Mouse (Mus musculus) lung, postnatal 4 days (tissue): ENCODE measurements around the gene Glis3.

ENCODE experiments used
- DNase-seq, 2 experiments: peaks; one replicate each; pipeline ENCODE4 v3.0.0; 2021

Gene Glis3

DNA sequence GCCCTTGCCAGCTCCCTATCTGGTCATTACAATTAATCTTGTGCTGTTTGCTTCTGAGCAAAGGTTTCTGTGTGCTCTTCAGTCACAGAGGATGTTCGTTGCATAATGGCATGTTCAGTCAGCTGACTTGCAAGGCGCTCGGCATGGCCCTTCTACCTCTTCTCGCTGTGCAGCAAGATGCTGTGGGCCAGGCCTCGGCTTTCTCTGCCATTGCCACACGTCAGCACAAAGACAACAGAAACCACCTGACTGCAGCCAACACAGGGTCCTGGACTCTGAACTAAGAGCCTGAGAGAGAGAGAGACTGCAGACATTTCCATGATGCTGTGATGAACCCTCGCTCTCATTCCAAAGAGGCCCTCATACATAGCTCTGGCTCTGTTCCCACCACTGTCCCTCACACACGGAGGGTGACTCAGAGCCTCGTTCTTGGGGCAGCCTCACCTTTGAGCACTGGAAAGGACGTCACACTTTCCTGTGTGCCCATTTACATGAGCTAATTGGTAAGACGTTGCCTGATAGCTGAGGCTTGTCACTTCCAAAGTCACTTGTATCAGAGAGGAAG, 380.6 kb downstream of the Glis3 start:
- no peak for DNase-seq

DNA sequence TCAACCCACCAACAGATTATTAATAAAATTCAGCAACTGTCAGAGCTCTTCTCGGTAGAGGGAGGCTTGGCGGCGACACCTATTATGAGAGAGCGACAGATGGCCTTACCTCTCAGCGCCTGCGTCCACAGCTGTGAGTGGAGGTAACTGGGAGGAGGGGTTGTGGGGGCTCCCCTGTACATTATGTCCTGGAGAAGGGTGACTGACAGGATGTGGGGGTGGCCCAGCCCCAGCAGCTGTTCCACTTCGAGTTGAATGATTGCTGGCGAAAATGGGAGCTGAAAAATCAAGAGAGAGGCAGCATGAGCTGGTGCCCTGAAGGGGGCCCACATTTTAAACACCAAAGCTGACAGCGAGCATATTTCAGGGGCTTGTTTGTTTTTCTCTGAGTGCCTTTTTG, 381.2 kb downstream of the Glis3 start:
- no peak for DNase-seq

DNA sequence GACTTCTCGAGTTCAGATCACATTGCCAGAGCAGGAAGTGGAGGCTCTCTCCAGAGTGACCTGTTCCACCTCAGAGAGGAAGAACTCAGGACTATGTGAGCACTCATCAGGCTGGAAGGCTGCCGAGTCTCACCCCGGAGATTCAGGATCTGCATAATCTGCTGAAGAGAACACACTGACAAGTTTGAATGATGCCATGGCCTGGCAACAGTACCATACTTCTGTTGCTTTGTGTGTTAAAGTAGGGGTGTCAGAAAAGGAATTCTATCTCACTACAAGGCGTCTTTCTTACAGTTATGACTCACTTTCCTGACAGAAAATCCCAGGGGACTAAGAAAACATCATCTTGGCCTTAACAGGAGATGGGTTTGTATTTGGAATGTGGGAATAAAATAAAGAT, 388.3 kb downstream of the Glis3 start:
- DNase-seq: no peak

DNA sequence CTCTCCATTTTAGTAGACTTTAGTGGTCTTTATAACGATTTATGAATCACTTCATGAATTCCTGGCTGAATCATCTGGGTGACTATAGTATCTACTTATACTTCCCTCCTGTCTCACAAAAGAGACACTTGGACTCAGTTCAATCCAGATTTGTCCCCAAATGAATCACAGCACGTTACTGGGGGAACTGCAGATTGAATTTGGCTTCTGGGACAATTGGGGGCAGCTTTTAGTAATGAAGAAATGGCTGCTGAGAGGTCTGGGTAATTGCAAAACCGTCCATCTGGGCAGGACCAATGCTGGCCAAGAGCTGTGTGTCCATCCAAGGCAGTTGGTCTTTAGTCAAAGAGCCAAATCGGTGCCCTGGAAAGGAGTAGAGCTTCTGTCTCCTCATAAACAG, 390.4 kb downstream of the Glis3 start:
- no peak for DNase-seq

DNA sequence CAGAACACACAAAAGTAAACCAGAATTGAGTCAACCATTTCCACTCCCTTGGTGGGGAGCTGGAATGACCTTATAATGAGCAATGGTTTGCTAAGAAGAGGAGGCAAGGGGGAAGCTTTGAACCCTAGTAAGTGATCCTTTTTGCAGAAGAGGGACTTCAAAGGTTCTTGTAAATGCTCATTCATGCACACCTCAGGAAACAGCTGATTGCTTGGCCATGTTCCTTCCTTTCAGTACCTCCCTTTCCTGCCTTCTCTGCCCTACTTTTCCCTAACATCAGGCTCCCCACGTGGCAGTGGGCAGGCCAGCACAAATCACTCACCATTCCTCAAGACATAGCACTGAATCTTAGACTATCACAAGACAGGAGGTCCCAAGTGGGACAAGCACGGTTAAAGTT, 392.4 kb downstream of the Glis3 start:
- DNase-seq: no peak

DNA sequence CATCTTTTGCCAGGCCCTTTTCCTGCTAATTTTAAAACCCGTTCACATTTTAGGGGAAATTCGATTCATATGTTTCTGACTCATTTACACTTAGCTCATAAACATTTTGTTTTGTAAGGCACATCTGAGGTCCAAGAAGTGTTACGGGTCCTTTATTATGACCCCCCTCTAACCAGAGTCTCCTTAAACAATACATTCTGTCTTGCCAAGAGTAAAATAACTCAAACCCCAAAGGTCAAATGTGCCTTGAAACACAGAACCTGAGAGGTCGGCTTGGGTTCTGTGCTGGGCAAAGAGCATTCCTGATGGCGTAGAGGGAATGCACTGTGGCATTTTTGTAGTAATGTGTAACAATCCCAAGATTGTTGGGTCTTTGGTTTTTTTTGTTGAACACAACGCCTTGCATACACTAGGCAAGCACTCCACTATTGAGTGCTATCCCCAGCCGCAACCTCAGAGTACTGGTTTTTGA, 395.7 kb downstream of the Glis3 start:
- DNase-seq: no peak

DNA sequence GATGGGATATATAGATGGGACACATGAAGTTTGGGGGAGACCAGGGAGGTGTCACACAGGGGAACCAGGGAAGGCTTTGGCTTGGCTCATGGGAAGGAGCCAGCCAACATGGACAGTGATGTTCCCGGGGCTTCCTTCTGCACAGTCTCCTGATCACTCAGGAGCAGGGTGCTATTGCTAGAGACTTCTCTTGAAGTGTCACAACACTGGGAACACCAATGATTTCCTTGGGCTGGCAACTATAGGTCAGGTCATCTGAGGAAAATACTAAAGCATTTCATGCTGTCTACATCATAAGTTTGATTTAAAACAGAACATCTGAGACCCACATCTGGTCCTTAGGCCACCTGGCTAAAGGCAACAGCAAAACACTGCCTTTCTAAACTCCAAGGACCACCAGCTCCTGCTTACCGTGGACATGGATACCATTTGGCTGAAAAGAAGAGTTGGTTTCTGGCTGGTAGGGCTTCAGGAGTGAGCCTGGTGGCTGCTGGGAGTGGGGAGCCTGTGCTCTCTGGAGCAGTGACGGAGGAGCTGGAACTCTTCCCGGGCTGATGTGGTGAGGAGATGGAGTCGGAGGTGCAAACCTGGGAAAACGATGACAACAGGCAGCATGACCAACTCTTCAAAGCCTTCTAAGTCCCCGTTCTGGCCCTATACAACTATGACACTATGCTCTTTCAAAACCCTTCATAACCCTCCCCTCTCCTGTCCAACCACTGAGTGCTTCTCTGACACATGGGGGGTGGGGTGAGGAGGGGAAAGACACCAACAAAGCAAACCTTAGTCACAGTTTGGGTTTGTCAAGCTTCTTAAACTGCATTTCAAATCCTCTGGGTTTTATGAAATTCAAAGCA, 396.4 kb downstream of the Glis3 start:
- no peak for DNase-seq

DNA sequence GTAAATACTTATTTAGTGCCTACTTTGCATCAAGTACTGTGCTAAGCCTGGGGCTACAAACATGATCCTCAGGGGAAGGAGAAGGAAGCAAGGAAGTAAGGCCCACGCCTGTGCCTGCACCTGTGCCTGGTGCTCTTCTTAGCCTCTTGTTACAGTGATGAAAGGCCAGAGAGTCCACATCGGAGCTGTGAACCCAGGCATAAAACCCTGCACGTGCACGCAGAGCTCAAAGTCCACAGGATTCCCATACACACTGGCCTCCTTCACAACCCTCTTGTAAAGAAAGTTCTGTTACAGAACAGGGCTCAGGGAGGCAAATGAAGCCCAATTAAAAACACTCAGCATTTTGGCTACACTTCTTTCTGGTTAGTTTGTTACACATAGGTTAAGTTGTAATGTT, 398.5 kb downstream of the Glis3 start:
- no peak for DNase-seq

DNA sequence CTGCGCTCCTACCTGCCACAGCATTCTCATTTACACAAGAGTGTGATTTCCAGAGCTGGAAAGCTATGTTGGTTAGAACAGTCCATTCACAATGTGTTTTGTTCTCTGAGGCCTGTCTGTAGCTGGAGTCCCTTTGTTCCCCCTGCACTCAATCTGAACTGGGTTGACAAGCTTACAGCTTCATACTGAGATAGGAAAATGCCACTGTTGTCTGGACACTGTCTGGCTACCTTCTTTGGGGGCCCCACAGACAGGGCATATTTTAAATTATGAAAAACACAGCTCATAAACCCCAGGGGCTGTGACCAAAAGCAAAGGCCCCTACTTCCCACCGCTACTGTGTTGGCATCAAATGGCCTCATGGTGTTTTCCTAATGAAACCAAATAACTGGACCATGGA, 402.8 kb downstream of the Glis3 start:
- DNase-seq: no peak

DNA sequence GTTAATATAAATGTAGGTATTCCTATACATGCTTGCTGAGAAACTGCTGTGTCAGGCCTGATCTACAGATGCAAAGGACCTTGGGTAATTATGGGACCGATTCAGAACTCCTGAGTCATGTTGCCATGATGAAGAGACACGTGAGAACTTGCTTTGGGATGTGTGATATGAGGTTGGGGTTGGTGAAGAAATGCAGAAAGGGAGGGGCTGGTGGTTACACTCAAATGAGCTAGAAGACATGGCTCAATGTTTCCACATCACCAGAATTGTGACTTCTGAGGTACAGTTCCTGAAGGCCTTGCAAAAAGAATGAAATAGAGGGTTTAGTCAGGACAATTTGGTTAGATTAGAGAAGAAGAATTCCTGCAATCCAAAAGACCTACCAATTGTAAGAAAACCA, 405.4 kb downstream of the Glis3 start:
- DNase-seq: no peak

DNA sequence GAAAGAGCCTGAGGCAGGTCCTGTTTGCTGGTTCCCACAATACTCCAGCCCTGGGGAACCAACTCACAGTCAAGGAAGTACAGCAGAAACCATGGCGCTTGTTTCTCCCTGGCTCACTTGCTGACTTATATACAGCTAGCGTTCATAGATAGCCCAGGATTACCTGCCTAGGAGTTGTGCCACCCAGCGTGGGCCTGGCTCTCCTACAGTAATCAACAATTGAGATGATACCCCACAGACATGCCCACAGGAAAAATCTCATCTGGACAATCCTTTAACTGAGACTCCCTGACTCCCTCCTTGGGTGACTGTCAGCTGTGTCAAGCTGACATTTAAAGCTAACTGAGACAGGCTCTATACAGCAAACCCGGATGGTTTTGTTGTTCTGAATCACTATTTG, 405.9 kb downstream of the Glis3 start:
- DNase-seq: no peak

DNA sequence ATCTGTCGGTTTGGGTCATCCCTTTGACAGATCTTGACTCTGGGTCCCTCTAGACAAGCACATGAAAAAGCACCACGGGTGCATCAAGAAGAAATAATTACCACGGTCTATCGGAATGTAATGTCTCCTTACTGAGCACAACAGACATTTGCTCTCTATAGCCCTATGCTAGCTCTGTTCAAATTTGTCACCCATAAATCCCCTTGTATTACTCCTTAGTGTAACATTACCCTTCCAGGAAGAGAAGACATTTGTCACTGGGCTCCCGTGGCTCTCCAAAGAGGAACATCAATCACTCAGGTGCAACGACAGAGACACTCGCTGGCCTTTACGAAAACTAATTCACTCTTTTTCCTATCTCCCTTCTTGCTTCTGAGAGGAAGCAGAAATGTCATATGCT, 413.0 kb downstream of the Glis3 start:
- DNase-seq: no peak

DNA sequence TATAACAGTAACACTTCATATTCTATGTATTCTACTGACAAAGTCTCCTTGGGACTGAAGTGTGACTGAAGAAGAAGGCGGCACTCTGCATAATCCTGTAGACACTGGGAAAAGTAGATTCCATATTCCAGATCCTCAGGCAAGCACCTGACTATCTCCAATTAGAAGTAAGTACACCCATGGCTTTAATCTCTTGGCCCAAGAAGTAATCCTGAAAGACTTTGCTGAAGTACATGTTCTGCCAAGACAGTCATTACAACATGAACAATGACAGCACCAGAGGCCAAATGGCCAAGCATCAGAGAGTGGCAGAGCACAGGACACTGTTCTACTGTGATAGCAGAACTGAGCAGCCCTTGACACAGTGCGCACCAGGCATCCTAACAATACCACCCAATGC, 414.1 kb downstream of the Glis3 start:
- no peak for DNase-seq

DNA sequence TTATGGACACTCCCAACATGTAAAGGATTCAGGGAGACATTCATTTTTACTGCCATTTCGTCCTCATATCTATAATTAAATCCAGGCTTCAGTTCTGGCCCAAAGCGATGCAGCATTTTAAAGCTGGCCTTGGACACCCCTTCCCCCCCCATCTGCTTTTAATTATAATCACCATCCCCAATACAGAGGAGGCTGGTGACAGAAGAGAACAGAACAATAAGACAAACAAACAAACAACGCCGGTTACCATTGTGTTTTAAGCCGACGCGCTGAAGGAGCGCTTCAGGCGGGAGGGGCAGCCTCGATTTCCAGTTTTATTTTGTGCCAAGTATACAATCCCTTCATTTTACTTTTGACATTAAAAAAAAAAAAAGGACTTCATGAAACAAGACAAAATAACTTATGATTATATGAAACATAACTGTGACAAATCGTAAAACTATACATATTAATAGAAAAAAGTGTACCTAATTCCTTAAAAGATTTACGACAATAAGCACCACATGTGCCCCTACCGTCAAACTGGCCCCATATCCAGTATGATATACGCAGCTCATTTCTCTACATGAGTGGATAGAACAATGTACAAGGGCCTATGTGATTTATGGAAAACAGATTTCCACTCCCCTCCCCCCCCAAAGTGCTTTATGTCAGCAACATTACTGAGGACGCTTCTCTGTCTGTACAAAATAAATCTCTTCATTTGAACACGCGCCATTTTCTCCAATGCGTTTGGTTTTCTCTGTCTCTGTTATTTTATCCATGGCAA, 420.8 kb downstream of the Glis3 start:
- no peak for DNase-seq

DNA sequence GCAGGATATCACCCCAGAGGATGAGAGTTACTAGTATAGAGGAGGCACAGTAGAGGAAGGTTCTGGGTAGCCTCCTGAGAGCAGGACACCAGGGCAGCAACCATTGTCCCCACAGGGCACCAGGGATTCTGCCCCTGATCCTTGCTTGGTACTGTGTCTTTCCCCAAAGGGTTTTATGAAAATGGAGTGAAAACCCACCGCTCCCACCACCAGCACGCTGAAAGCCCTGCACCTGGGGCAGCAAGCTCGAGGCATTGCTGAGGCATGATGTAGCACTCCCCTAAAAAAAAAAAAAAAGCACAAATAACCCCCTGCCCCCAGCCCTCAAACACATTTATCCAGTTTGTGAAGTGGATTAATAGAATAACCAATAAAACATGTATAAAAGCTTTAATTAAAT, 421.4 kb downstream of the Glis3 start:
- DNase-seq: no peak

DNA sequence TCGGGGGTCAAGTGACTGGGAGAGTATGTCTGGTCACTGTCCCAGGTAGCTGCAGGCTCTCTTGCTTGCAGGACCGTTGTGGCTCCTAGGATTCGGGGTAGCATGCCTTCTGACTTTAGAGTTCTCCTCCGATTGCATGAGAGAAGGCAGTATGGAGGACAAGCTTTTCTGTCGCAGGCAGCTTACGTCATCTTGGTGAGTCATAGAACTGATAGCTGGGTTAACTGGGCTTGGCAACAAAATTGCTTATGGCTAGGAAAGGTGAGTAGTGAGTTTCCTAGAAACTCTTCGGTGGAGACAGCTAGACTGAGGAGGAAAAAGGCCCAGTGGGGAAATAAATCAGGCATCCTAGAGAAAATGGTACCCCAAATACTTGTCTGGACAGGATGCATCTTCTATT, 432.5 kb downstream of the Glis3 start:
- DNase-seq: no peak

DNA sequence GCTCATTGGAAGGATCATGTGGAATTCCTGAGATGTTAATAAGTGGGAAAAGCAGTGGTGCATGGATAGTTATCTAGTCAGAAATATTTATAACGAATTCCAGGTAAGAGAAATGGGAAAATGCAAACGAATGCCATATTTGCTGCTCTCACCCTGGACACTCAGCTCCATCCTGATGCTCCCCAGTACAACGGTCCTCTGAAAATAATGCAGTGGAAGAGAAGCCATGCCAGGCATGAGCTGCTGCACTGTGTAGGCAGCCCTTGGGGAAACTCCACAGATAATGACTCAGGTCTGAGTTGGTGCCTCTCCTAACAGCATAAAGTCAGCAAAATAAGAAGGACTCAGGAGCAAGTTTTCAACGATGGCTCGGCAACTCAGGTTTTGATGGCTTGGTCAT, 433.7 kb downstream of the Glis3 start:
- DNase-seq: no peak

DNA sequence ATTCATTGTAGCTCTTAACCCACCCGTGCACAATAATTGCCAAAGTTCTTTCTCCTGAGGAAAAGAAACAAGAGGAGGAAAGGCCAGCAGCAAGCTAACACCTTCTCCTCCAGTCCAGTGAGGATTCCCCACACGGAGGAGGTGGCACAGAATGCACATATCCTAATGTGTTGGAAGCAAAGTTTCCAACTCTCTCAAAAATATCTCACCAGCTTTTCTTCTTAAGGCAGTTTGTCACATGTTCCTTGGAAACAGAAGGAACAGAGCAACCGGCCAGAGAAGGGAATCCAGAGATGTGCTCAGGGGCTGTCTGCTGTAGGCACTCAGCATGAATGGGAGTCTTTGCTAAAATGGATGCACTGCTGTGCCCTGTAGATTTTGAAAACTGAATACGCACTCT, 441.8 kb downstream of the Glis3 start:
- DNase-seq: no peak

DNA sequence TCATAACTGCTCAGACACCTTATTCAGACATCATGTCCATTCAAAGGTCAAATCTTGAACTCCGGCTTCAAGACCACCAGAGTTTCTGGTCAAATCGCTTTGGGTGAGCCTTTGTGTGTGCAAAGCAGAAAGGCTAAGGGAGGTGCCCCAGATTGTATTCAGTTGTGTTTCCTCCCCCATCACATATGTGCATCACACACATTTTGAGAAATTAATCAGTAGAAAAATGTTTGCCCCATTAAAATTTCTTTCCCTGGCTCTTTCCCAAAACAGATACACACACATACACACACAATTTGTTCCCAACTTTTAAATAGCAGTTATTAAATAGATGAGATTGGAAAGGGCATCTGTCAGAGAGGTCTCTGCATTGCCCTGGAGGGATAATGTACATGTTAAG, 442.3 kb downstream of the Glis3 start:
- no peak for DNase-seq

DNA sequence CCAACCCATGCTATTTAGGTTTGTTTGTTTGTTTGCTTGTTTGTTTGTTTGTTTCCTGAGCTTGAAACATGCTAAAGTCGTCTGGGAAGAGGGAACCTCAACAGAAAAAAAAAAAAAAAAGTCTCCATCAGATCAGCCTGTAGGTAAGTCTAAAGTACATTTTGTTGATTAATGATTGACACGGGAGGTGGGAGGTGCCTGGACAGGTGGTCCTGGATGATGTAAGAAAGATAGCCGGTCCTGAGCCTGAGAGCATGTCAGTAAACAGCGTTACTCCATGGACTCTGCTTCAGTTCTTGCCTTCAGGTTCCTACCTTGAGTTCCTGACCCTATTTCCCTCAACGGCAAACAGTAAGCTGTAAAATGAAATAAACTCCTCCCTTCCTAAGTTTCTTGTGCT, 444.3 kb downstream of the Glis3 start:
- no peak for DNase-seq

DNA sequence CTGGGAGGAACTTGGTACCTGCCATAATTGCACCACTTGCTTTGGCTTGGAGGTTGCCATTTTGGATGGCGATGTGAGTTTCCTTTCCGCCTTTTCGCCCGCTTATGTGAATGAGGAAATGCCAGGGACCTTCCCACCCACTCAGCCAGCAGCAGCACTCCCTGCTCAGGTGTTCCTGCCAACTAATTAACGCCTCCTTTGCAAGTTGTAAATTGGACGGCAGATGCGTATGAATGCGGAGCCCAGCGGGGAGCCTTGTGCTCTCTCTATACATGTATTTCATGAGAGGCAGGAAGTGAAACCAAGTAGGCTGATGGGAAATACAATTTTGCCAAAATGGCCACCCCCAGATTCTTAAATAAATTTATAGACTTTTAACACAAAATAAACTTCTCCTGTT, 444.8 kb downstream of the Glis3 start:
- no peak for DNase-seq

DNA sequence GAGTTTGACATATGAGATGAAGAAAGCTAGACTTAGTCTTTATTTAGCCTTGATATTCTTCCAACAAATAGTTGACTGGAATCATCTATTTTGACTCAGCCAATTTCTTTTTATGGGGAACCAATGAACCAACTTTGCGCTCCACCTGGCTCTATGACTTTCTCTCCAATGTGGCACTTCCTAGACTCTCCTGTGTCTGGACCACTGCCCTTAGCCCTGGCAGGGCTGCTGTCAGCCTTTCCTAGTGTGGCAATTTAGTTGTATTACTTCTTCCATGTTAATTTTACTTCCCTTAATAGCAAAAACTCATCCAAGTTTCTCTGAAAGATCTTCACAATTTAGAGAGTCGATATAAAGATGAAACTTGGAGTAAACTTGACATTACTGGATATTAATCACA, 445.2 kb downstream of the Glis3 start:
- no peak for DNase-seq

DNA sequence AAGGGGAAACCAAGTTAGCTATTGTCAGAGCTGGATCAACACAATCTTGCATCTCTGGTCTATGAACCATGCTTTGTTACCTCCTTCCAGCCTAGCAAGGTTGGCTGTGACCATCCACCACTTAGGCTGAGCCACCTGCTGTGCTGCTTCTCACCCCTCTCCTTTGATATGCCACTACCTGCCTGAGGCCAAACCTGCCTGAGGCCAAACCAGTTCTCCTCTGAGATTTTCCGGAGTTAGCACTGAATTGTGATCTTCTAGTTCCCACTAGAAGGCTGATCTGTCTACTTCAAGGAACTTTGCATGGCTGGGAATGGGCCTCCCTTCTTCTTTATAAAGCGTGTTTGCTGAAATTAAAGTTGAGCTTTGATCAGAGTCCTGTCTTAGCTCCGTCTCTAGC, 448.4 kb downstream of the Glis3 start:
- DNase-seq: no peak

DNA sequence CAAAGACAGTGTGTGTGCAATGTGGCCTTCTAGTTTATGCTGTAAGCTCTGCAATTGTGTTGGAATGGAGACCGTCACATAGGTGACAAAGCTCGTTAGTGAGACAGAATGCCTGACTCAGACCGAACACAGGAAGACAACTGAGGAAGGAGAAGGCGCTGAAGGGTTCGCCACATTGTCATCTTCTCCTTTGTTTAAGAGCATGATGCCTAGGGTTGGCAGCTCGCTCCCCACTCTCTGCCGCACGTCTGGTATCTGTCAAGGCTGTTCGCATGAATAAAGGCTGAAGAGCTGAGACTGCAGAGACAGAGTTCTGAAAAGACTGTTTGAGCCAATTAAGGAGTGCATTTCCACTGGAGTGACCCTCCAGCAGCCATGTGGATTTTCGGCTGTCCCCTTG, 452.4 kb downstream of the Glis3 start:
- DNase-seq: no peak
